ENCODE assay signal across 23 mouse cellular contexts in the genomic region with DNA sequence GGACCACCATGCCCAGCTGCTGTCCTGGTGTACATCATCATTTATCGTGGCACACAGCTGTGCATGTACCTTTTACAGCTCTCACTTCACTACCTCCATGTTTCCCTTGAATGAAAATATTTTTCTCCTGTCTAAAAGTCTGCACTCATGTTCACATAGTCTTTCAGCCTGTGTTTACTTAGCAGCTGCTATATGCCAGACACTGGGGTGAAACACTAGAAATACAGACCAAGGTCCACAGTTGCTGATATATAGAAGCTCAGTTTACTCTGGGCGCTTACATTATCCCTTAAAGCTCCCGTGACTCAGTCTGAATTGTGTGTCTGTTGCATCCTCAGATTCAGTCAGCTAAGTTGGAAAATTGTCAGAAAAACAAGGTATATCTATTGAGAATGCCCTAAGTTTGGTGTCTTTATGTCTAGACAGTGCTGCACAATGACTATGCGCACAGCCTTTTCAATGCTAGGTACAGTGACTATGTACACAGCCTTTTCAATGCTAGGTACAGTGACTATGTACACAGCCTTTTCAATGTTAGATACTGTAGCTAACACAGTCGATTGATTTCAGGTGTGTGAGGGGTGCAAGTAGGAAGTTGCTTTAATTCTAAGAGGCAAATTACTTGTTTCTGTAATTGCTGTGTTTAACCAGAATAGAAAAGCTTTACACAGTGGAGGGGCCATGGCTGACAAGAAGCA.
"Had no signal": no experiment of that assay in that cellular context is flagged by ENCODE, and none has a peak within 500 bp of the region (broad histone marks: within the 10 kb centered on the region; RNA-seq: fewer than 3 reads in every experiment).

No protein-coding gene starts in this region.

- H3K27me3 ChIP-seq: limb, embryonic 15.5 days; lung, embryonic 15.5 days; midbrain, embryonic 12.5 days; neural tube, embryonic 13.5 days; neural tube, embryonic 15.5 days had no signal

- DNase-seq: lung, adult 2 months; lung, postnatal 14 days; lung, postnatal 36 days; midbrain, embryonic 14.5 days; retina, postnatal 1 day; right cerebral cortex, adult 18-20 months; right cerebral cortex, postnatal 25 days; right cerebral cortex, postnatal 4 days; spleen, adult 18-20 months; thymus, adult 2 months; thymus, postnatal 14 days; thymus, postnatal 36 days had no signal

- H3K9ac ChIP-seq: limb, embryonic 15.5 days; liver, embryonic 14.5 days; lung, embryonic 15.5 days; midbrain, embryonic 12.5 days; neural tube, embryonic 13.5 days; neural tube, embryonic 15.5 days had no signal

- H3K4me3 ChIP-seq: limb, embryonic 15.5 days; lung, embryonic 15.5 days; midbrain, embryonic 10.5 days; midbrain, embryonic 12.5 days; myocyte; neural tube, embryonic 13.5 days; neural tube, embryonic 15.5 days had no signal

- ATAC-seq: lung, postnatal 0 days; midbrain, embryonic 16.5 days had no signal

- H3K4me1 ChIP-seq: limb, embryonic 15.5 days; lung, embryonic 15.5 days; midbrain, embryonic 10.5 days; midbrain, embryonic 12.5 days; neural tube, embryonic 13.5 days; neural tube, embryonic 15.5 days had no signal

- H3K9me3 ChIP-seq: limb, embryonic 15.5 days; lung, embryonic 15.5 days; midbrain, embryonic 10.5 days; midbrain, embryonic 12.5 days; neural tube, embryonic 13.5 days; neural tube, embryonic 15.5 days had no signal

- H3K27ac ChIP-seq: limb, embryonic 15.5 days; liver, embryonic 14.5 days; lung, embryonic 15.5 days; macrophage; midbrain, embryonic 10.5 days; midbrain, embryonic 12.5 days; neural tube, embryonic 13.5 days; neural tube, embryonic 15.5 days had no signal

- H3K4me2 ChIP-seq: limb, embryonic 15.5 days; lung, embryonic 15.5 days; midbrain, embryonic 12.5 days; neural tube, embryonic 13.5 days; neural tube, embryonic 15.5 days had no signal
